Mouse (Mus musculus): Measurements from ENCODE around the gene Ptprd.

DNA sequence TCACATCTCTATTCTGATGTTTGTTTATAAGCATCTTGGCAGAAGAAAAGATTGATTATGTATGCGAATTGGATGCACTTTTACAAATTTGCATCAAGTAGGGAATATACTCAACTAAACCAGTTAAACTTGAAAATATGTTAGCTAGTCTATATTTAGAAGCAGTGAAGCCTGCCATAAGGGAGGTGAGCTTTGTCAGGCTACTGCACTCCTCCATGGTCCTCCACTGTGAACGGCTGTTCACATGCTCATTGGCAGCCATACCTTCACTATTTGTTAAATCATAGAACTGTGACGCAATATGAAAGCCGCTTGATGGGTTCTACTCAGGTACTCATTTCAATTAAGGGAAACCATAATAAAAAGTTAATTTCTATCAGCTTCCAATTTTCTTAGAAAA lies 1215.6 kb downstream of the Ptprd start:
- TF ChIP-seq CTCF (IDR thresholded peaks at IDR 0.05; ENCODE audit: borderline replicate concordance, extremely low read depth, insufficient read depth, insufficient read length): no peak
- TF ChIP-seq POLR2A (IDR thresholded peaks at IDR 0.05; ENCODE audit: borderline replicate concordance, extremely low read depth, insufficient read depth, insufficient read length, poor library complexity, severe bottlenecking): no peak
